Mouse (Mus musculus): ENCODE data around the gene Insrr.
A peak's percentile ranks its signal among the peaks of the same experiment; 100 is the strongest.

DNA sequence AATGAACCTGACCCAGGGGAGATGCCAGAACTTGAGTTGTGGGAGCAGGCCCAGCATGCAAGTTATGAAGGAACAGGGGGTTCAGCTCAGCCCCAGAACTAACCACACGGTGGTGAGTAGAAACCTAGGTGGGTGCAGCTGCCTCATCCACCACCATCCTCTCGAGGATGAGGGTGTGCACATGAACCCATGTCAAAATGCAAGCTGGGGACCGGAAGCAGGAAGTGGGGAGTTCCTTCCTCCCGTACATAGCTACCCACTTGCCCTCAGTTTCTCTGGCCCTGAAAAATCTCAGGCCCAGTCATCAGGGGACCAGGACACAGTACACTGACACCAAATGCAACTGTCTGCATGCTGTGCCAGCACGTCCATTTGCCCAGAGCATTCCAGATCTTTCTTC is 50.9 kb downstream of the Insrr start:
- TF ChIP-seq CTCF (IDR thresholded peaks at IDR 0.05; ENCODE audit: borderline replicate concordance, control insufficient read depth, extremely low read depth, insufficient read depth, low read length, poor library complexity) (peak; percentile 22; the same call in 1 of the 2 replicates), POLR2A (IDR thresholded peaks at IDR 0.05; ENCODE audit: control insufficient read depth, extremely low read depth, insufficient read depth, low read length, poor library complexity) (peak; percentile 94)
